Mouse (Mus musculus): ENCODE results near the gene Tapbpl.

Tapbpl gene

GRCm38 (mm10) chr6:125195541-125196075, 36.1 kb downstream of the Tapbpl start:
- DNase-seq: no peak

- DNase-seq: no peak
Observed at GRCm38 (mm10) chr6:125193390-125193789, 38.3 kb downstream of the Tapbpl start.

GRCm38 (mm10) chr6:125192841-125193240, 38.8 kb downstream of the Tapbpl start:
- DNase-seq: no peak

GRCm38 (mm10) chr6:125192016-125192714, 39.5 kb downstream of the Tapbpl start:
- peak; percentile 94 for DNase-seq

- peak; percentile 98 for DNase-seq
Observed at GRCm38 (mm10) chr6:125191332-125192015, 40.2 kb downstream of the Tapbpl start, which contains the start of the genes Ncapd2 and Mrpl51. TSS of gene Ncapd2 (minus strand) at chr6:125191701. TSS of gene Mrpl51 (plus strand) at chr6:125191801.

- DNase-seq: no peak
Observed at GRCm38 (mm10) chr6:125190816-125191215, 40.8 kb downstream of the Tapbpl start.

- DNase-seq: no peak
Observed at GRCm38 (mm10) chr6:125186203-125186602, 45.5 kb downstream of the Tapbpl start.

- DNase-seq: no peak
Observed at GRCm38 (mm10) chr6:125182133-125182532, 49.5 kb downstream of the Tapbpl start.

GRCm38 (mm10) chr6:125179601-125180000, 52.1 kb downstream of the Tapbpl start:
- DNase-seq: no peak

- DNase-seq: no peak
Observed at GRCm38 (mm10) chr6:125175469-125175868, 56.2 kb downstream of the Tapbpl start.

Data from cerebellum, adult 11-12 months (tissue).